Mouse (Mus musculus) heart, adult 2 months (tissue): ENCODE measurements around the gene Morn4.

ENCODE experiments used
- CTCF ChIP-seq: fragments of 200-600 bp; IDR thresholded peaks from 2 replicates; pipeline ENCODE4 v1.8.1; 2022; ENCODE audit warnings: antibody characterized with exemption, mild to moderate bottlenecking, moderate library complexity
- EP300 ChIP-seq: fragments of 200-500 bp; IDR thresholded peaks from 2 replicates; pipeline ENCODE4 v1.6.1; 2011; ENCODE audit warnings: low read depth, low read length, control low read depth; ENCODE audit not compliant: insufficient read depth
- POLR2A ChIP-seq: fragments of 200-500 bp; IDR thresholded peaks from 2 replicates; pipeline ENCODE4 v1.6.1; 2011; ENCODE audit warnings: mild to moderate bottlenecking, low read depth, low read length, control low read depth; ENCODE audit not compliant: insufficient read depth

GRCm38 (mm10) chr19:42034881-42035455 lies 51.2 kb downstream of the Morn4 start:
- TF ChIP-seq EP300 (no peak), POLR2A (no peak), CTCF (no peak)
